Mouse (Mus musculus) lung, adult 2 months (tissue): ENCODE results near the gene Nhsl1.

ENCODE experiments used
- CTCF ChIP-seq: fragments of 200-500 bp; IDR thresholded peaks from 2 replicates; pipeline ENCODE4 v1.5.1; 2011; ENCODE audit warnings: mild to moderate bottlenecking, low read length, control low read depth; ENCODE audit not compliant: insufficient read depth
- POLR2A ChIP-seq: fragments of 200-500 bp; IDR thresholded peaks from 2 replicates; pipeline ENCODE4 v1.6.1; 2011; ENCODE audit warnings: low read depth, mild to moderate bottlenecking, control low read depth, low read length, borderline replicate concordance; ENCODE audit errors: extremely low read depth

DNA sequence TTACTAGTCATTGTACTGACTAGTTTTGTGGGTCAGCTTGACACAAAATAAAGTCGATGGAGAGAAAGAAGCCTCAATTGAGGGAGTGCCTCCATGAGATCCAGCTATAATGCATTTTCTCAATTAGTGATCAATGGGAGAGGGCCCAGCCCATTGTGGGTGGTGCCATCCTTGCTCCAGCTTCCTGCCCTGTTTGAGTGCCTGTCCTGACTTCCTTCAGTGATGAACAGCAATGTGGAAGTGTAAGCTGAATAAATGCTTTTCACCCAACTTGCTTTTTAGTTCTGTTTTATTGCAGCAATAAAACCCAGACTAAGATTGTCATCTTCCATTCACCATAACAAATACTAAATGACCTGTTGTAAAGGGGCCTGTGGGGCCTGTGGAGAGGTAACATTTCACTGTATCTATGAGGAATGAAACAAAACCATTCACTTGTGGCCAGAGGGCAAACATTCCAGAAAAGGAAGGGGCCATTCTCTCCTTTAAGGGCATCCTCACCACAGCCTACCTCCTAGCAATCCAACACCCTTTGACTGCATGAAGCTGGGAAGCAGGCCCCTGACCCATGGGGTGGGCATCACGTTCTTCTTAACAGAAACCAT, 189.2 kb downstream of the Nhsl1 start:
- no peak for TF ChIP-seq CTCF
- no peak for TF ChIP-seq POLR2A
